Mouse (Mus musculus) layer of hippocampus, adult 8-10 months (tissue): ENCODE data around the gene Kalrn. TPM values are rescaled to one million over a fixed set of nuclear protein-coding genes. Genes with fewer than 3 reads are reported as not detected.

ENCODE experiments used
- DNase-seq, 2 experiments: peaks; one replicate each; pipeline ENCODE4 v3.0.0; 2022; ENCODE audit warnings: low spot score in 2 of 2
- total RNA-seq, 4 experiments: library from RNA; stranded (reverse); gene quantifications; 2 replicates each; pipeline ENCODE4 v1.2.4; 2022

Gene Kalrn
- total RNA-seq, 4 experiments from 2014 or later, result 495 to 557 (median 508) TPM

GRCm38 (mm10) chr16:34440019-34440615 is 133.2 kb downstream of the Kalrn start:
- DNase-seq, result peak in 1 of 2 experiments; percentile 49

DNA sequence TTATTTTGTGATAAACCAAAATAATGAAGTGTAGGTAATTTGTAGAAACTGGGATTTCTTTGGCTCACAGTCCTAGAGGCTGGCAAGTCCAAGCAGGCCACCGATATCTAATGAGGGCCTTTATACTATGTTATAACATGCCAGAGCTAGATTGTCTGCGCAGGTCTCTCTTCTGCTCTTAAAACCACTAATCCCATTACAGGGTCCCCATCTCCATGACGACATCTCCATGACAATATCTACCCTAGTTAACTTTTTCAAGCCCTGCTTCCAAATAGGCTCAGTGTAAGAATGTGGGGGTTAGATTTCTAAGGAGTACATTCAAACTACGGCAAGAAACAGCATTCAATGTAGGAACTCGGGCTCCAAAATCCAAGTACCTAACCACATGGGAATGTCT is 143.2 kb downstream of the Kalrn start:
- no peak for DNase-seq

- no peak for DNase-seq
Measured at GRCm38 (mm10) chr16:34427654-34428053, 145.7 kb downstream of the Kalrn start.

DNA sequence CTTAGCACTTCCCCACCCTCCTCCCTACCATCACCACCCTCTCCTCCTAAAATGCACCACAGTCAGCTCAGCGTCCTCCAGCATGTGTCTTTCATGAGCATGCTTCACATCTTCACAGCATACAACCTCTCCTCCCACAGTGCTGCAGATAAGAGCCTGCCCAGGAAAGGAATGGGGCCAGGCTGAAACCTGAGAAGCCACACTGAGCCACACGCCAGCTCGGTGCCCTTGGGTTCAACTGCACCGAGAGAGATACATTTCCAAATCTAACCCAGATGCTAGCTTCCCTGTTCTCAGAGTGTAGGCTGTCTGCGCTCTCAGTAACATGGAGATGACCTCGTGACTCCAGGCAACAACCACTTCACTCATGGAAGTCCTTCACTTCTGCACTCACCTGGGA is 151.9 kb downstream of the Kalrn start:
- no peak for DNase-seq

GRCm38 (mm10) chr16:34417966-34418365 is 155.4 kb downstream of the Kalrn start:
- no peak for DNase-seq

GRCm38 (mm10) chr16:34417383-34417782 is 155.9 kb downstream of the Kalrn start:
- no peak for DNase-seq

GRCm38 (mm10) chr16:34414581-34414980 is 158.8 kb downstream of the Kalrn start:
- peak; percentile 45 to 64 for DNase-seq

DNA sequence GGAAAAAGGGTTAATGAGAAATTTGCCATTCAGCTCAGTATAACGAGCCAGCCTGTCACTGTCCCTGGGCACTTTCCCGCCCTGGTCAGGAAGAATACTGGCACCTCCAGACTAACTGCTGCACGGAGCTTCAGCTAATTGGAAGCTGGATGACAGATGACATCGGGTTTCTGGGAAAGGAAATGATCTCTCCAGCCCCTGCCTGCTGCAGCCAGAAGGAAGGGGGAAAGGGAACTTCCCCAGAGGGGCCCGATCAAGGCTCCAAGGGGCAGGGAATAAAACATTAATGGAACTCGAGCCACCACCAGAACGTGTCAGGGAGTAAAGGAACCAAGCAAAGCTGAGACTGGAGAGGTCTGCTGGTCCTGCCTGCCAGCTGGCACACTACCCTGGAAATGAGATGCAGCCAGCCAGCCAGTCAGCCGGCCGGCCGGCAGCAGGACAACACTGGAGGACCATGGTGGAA is 159.4 kb downstream of the Kalrn start:
- DNase-seq, result peak in 1 of 2 experiments; percentile 57

DNA sequence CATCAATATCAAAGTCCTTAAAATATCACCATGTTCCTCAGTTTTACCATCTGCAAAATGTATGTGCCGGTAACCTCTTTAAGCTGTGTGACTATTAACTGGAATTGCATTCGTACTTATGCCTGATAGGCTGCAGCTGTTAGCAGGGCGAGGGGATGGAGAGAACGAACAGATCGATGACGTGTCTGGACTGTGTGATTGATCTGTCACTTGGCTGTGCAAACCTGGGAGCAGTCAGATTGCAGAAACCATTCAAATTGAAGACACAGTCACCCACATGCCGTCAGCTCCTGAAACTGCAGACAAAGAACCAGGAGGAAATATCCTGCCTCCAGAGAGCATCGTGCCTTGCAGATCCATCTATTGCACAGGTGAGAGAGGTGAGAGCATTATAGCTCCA is 166.3 kb downstream of the Kalrn start:
- no peak for DNase-seq

GRCm38 (mm10) chr16:34405094-34405493 is 168.2 kb downstream of the Kalrn start:
- DNase-seq, result no peak

- no peak for DNase-seq
Measured at GRCm38 (mm10) chr16:34401216-34401615, 172.1 kb downstream of the Kalrn start.

DNA sequence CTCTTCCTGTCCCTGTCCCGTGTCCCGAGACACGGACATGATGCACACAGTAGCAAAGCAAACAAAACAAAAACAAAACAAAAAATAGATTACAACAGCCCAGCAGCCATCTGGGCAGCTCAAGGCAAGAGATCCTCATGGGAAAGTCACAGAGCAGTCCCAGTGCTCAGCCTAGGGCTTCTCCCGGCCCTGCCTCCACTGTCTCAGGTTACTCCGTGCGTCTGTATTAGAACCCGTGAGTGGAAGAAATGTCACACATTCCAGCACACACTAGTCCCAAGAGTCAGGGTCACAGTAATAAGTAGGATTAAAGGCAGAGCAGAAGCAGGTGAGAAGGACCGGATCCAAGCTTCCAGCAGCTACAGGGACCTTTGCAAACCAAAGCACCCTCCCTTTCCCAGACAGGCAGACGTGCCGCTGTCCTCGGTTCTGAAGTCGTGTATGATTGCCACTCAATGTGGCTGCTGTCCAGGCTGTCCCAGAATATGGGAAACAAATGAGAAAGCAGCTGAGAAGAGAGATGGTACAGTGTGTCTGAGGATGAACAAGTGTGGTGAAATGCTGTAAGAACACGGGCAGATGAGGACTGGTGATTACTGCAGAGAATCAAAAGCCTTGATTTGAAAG is 173.1 kb downstream of the Kalrn start:
- no peak for DNase-seq

DNA sequence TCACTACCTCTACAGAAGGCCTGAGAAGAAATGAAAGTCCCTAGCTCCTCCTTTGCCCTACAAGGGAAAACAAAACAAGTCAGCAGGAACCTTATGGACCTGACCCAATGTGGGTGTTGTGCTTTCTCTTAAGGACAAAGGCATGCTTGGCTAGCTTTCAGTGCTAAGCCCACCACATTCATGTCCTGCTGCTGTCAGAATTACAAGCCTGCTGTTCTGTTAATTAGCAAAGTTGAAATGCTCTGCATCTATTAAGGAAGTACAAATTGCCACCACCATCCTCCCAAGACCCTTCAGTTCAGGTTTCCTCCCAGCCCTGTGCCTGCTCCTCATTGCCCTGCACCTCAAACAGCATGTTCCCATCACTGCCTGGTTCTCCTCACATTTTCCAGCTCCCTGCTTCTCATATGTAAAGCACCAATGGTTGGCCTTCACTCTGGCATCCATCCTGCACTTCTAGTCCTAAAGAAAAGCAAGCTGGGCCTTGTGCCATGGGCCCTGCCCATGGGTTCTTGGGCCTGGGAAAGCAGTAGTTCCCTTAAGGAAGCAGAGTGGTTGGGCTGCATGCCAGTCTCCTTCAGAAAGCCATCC is 178.0 kb downstream of the Kalrn start:
- DNase-seq, result peak; percentile 62 to 73

DNA sequence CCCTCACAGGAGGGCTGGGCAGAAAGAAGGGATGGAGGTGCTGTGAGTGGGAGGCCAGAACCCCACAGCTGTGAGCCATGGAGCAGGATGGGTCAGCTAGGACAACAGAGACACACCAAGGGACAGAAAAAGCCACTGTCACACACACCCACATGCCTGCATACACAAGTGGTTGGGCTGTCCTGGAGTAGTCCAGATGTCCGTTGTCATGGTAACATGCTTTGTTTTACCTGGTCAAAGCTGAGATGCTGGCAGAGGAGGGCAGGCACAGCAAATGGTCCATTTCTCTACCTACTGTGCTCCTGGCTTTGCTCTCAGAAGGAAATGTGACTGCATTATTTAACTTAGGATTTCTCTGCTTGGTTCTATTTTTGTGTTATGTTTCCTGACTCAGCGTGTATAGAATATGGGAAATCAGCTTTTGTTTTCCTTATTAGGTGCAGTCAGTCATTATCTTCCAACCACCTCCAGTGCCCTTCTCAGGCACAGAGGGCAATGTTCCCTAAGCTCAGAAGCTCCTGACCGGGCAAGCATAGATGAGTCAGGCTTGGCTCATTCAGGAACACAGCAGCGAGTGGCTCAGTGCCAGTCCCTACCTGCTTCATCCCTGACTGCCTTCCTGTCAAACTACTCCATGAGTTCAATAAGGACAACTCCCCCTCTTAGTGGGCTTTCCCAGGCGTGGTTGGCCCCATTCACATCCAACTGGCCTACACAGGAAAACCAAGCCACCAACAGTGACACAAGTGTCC is 183.6 kb downstream of the Kalrn start:
- no peak for DNase-seq

DNA sequence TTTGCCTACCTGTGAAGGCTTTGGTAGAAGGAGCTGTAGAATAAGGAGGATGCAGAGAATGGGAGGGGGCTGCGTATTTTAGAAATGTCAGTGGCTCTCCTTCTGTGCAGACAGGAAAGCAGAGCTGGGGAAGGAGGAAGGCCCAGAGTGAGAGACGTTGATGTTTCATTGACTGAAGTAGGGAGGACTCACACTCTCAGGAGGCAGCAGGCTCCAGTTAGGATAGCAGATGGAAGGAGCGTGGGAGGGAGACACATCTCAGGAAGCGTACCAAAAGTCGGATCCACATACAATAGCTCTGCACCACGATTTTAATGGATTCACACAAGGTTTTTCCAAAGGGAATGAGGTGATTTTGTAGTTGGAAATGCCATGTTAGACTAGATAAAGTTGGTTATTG is 184.5 kb downstream of the Kalrn start:
- peak; percentile 78 to 79 for DNase-seq

DNA sequence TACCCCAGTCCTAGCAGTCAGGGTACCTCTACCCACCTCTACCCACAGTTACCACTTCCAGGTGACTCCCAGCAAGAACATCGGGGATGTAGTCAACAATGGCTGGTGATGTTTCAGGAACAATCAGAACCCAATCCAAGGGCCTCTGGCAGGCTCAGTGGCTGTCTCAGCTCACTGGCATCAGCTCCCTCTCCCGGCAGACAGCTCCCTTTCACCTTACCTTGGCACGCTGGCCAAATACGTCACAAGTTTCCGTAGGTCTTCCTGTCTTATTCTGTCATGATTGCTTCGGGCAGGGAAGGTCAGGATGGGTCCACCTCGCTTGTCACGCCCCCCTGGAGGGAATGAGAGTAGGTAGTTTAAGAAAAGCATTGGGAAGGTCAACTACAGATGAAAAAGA is 188.3 kb downstream of the Kalrn start:
- no peak for DNase-seq

DNA sequence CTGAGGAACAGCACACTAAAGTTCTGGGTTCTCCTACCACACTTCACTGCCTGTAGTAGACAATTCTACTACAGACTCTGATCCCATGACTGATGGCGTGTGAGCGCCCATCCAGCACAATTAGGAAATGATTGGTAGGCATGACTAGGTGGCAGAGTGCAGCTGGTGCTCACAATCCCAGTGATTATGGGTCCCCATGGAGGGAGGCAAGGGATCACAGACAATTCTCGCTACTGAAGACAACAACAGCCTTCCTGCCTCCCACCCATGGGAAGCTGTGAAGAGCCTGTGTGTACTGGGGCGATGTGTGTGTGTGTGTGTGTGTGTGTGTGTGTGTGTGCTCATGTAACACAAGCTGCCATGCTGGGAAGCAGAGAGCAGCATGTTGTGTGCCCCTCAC is 190.3 kb downstream of the Kalrn start:
- no peak for DNase-seq

DNA sequence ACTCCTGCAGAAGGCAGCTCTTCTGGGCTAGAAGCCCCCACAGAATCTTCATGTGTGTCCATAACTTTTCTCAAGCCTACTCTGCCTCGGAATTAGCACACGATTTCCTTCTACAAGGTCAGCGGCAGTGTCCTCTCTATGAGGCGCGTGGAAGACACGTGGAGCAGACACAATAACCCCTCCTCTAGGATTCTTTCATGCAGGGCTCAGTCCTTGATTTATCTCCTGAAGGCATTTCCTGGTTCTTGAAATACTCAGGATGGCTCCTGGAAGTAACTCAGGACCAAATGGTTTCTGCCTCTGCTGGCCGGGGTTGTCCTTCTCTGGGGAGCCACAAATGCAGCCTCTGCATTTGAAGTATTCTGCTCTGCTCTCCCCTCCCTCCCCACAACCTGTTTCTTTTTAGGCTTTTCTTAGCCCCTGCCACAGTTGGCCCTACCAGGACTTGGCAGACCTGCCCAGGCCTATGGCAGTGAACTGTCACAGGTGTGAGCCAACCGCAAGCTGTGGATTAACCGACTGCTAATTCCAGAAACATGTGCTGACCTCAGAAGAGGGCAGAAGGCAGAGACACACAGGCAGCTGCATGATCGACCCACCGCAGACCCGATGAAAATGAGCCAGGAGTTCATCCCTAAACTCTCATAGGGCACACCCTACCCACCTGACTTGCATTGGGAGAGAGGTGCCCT is 197.0 kb downstream of the Kalrn start:
- DNase-seq, result no peak

GRCm38 (mm10) chr16:34373519-34373918 is 199.8 kb downstream of the Kalrn start:
- DNase-seq, result no peak

GRCm38 (mm10) chr16:34372103-34372741 is 201.1 kb downstream of the Kalrn start:
- no peak for DNase-seq

DNA sequence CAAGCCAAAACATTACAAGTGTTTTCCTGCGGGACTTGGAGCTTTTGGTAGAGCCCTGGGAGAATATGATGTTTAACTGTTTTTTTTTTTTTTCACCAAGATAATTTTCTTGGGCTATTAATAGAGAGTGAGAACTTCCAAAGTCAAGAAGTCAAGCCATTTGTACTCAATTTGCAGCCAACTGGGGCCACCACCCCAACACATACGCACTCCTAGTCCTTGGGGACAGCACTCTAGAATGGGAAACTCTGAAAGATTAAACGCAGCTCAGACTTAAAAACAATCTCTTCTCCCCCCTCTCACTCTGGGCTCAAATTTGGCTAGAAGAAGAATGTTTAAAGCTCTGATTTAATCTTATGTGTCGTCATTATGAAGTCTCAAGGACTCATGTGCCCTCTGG is 214.1 kb downstream of the Kalrn start:
- DNase-seq, result no peak
